Mouse (Mus musculus): ENCODE results near the gene Slc41a2.
"Not testable (repeated sequence)": the region's sequence is repeated elsewhere in the genome, so short reads cannot be mapped to it uniquely, and the experiment has no call there.

Slc41a2 gene

GRCm38 (mm10) chr10:83354333-83354719 is 16.6 kb upstream of the Slc41a2 start:
- peak; percentile 68; the same call in 1 of the 2 replicates for ATAC-seq (ENCODE audit: insufficient number of reproducible peaks, low FRiP score, low TSS enrichment)

DNA sequence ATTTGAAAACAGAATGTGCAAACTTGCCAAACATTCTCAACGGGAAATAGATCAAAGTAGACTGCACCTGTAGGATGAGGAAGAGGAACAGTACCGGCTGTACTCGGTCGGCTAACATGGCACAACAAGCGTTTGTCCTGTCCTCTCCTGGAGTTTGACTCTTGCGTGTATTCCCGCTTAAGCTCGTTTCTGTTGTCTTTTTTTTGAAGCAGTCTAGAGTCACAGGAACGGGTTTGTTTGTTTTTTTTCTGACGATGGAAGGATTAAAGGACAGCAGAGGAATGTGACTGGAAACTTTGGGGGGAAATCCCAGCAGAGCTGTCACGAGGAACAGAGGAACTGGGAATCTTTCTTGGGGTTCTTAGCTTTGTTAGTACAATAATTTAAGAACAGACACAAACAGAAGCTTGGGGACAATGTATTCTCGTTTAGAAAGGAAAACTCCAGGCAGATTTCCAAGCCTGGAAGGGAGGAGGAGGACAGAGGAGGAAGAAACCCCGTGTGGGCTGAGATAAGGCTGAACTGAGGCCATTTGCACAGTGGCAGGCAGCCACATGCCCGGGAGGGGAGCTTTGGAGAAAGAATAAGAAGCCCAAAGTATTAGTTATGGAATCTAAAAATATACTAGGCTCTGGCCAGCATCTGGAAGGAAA is 16.1 kb upstream of the Slc41a2 start:
- ATAC-seq (ENCODE audit: insufficient number of reproducible peaks, low FRiP score, low TSS enrichment), result no peak

DNA sequence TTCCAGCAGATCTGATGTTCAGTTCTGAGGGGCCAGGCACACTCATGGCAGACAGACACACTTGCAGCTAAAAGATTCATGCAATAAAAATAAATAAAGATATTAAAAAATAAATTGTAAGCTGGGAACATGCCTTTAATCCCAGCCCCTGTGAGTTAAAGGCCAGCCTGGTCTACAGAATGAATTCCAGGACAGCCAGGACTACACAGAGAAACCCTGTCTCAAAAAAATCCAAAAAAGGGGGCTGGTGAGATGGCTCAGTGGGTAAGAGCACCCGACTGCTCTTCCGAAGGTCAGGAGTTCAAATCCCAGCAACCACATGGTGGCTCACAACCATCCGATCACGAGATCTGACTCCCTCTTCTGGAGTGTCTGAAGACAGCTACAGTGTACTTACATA is 14.1 kb upstream of the Slc41a2 start:
- ATAC-seq (ENCODE audit: insufficient number of reproducible peaks, low FRiP score, low TSS enrichment), result not testable (repeated sequence)

DNA sequence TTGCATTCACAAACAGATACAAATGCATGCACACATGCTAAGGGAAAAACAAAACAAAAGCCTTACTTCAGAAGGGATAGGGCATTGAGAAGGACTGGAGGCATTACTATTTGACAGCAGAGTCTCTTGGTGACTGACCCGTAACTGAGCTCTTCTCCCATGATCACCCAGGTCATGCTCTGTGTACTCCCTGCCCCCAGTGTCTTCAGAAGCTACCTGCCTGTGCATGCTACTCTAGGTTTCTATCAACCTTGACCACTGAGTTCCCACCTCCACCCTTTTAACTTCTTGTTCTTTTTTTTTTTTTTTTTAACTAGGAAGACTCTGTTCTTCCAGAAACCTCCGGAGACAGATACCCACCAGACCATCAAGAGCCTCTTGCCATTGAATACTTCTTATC is 13.0 kb upstream of the Slc41a2 start:
- no peak for ATAC-seq (ENCODE audit: insufficient number of reproducible peaks, low FRiP score, low TSS enrichment)

DNA sequence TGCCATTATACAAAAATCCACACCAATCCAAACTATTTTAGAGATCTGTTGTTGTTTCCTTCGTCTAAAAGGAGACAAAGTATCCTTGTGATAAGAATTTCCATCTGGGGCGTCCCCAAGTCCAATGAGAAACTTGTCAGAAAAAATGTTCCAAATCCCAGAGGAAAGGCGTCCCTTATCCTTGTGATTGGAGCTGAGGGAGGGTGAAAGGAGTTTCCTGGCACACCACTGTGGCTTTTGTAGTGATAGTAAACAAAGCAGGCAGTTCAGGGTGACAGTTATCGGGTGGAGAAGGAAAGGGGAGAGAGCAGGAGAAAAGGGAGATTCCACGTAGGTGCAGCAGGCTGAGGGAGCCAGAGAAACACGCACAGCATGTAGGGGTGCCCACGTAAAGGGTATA is 9.8 kb upstream of the Slc41a2 start:
- ATAC-seq (ENCODE audit: insufficient number of reproducible peaks, low FRiP score, low TSS enrichment), result no peak

GRCm38 (mm10) chr10:83346359-83346736 is 8.7 kb upstream of the Slc41a2 start:
- ATAC-seq (ENCODE audit: insufficient number of reproducible peaks, low FRiP score, low TSS enrichment), result no peak

GRCm38 (mm10) chr10:83345693-83346358 is 8.1 kb upstream of the Slc41a2 start:
- ATAC-seq (ENCODE audit: insufficient number of reproducible peaks, low FRiP score, low TSS enrichment), result no peak

DNA sequence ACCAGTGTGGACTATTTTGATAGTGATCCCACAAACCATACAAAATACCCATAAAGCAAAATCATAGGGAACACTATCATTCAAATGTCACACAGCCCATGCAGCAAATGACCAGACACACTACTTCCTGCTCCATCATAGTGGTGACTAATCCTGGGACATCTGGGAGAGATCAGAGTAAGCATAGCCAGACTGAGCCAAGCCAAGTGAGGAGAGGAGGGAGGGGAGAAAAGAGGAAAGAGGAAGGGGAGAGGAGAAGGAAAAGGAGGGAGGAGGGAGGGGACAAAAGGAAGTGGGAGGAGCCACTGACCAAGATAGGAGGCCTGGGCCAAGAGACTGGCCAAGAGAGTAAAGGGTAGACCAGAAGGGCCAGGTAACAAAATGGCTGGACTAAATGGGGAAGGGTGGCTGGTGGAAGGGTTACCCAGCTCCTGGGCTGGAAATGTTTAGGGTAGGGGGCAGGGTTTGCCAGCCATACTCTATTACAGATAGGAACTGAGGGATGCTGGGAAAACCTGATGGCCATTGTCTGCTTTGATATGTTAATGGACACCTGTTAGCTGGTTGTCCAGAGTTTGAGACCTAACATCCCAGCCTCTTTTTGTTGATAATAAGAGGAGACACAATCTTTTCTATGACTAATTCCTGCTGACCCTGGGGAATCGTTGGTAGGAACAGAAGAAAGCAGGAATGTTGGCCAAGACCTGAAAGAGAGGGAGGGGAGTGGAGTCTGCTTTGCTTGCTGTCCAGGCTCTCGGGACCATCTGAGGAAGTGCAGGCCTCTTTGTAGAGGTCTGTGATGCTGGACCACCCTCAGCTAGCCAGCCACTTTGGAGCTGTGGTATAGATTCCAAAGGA is 6.4 kb upstream of the Slc41a2 start:
- ATAC-seq (ENCODE audit: insufficient number of reproducible peaks, low FRiP score, low TSS enrichment), result no peak; the same call in 1 of the 2 replicates

GRCm38 (mm10) chr10:83343171-83343570 is 5.5 kb upstream of the Slc41a2 start:
- no peak for ATAC-seq (ENCODE audit: insufficient number of reproducible peaks, low FRiP score, low TSS enrichment)

DNA sequence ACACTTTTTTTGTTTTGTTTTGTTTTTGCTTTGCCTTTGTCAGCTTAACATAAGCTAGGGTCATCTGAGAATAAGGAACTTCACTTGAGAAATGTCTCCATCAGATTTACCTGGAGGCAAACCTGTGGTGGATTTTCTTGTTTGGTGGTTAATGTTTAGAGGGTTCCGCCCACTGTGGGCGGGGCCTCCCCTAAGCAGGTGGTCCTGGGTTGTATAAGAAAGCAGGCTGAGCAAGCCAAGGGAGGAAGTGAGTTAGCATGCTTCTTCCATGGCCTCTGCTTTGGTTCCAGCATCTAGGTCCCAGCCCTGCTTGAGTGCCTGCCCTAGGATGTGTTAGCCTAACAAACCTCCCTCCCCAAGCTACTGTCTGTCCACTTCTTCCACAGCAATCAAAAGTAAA is 3.5 kb upstream of the Slc41a2 start:
- ATAC-seq (ENCODE audit: insufficient number of reproducible peaks, low FRiP score, low TSS enrichment), result no peak

DNA sequence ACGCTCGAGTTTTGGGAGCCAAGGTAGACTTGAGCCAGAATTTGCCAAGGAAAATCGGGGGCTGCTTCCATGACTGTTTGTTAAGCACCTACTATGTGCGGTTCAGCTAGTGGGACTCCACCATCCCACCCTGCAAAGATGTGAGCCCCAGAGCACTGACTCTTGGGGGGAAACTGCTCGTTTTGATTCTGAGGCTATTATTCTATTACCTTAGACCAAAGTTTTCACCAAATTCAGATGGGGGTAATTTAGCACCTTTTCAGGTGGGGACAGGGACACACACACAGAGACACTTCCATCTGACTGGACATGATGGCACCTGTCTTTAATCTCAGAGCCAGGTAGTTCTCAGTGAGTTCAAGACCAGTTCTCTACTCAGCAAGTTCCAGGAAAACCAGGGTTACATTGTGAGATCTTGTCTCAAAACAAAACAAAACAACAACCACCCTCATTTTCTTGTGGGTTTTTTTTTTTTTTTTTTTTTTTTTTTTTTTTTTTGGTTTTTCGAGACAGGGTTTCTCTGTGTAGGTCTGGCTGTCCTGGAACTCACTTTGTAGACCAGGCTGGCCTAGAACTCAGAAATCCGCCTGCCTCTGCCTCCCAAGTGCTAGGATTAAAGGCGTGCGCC is 403 bp upstream of the Slc41a2 start:
- ATAC-seq (ENCODE audit: insufficient number of reproducible peaks, low FRiP score, low TSS enrichment), result no peak

GRCm38 (mm10) chr10:83336336-83336735 is 1.3 kb downstream of the Slc41a2 start:
- ATAC-seq (ENCODE audit: insufficient number of reproducible peaks, low FRiP score, low TSS enrichment), result no peak

DNA sequence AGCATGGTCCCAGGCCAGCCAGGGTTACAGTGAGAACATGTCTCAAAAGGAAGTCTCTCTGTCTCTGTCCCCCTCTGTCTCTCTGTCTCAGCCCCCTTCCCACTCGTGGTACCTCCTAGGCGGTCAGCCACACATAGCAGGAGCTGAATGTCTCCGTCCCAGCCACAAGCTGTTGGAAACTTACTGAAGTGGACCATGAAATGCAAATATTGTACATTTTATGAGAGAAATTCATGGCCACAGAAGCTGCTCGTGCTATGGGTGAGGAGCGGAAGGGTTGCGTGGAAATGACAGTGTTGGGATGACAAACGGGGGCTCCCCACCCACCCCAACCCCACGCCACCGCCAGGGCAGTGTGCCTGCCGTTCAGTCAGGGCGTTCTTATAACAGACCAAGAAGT is 5.1 kb downstream of the Slc41a2 start:
- no peak for ATAC-seq (ENCODE audit: insufficient number of reproducible peaks, low FRiP score, low TSS enrichment)

- no peak for ATAC-seq (ENCODE audit: insufficient number of reproducible peaks, low FRiP score, low TSS enrichment)
These were observed 5.9 kb downstream of the Slc41a2 start for GRCm38 (mm10) chr10:83331811-83332210.

DNA sequence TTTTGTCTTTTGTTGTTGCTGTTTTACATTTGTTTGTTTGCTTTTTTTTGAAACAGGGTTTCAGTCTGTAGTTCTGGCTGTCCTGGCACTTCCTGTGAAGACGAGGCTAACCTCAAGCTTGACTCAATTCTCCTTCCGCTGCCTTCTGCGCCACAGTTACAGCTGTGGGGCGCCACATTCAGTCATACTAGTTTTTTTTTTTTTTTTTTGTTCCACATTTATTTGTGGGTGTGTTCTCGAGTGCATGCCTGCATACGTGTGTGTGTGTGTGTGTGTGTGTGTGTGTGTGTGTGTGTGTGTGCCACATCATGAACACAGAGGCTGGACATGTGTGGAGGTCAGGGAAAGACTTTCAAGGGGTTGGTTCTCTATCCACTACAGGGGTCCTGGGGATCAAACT is 7.3 kb downstream of the Slc41a2 start:
- no peak for ATAC-seq (ENCODE audit: insufficient number of reproducible peaks, low FRiP score, low TSS enrichment)

- ATAC-seq (ENCODE audit: insufficient number of reproducible peaks, low FRiP score, low TSS enrichment), result no peak
These were observed 8.9 kb downstream of the Slc41a2 start for GRCm38 (mm10) chr10:83328791-83329190.

DNA sequence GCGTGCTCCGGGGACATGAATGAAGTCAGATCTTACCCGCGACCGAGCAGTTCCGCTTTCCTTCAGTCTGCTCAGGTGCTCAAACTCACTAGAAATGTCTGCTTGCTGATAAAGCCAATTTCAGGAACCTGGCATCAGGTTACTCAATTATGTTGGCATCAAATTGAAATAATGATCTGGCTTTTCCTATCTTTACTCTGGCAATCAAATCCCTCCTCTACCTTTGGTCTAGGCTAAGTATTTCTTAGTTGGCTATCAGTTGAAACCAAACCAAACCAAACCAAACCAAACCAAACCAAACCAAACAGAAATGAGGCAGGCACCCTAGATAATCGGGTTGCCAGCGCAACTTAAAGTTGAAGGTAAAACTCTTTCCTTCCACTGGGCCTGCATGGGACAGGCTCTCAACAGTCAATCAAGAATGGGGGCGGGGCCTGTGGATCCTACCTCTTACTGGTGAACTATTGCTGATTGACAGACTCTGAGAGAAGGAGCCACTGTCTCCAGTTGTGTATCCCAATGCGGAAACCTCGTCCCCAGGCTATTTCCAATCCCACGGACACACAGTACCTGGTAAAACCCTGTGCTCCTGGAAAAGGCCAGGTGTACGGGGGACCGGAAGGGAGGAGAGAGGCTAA is 10.9 kb downstream of the Slc41a2 start:
- no peak for ATAC-seq (ENCODE audit: insufficient number of reproducible peaks, low FRiP score, low TSS enrichment)

DNA sequence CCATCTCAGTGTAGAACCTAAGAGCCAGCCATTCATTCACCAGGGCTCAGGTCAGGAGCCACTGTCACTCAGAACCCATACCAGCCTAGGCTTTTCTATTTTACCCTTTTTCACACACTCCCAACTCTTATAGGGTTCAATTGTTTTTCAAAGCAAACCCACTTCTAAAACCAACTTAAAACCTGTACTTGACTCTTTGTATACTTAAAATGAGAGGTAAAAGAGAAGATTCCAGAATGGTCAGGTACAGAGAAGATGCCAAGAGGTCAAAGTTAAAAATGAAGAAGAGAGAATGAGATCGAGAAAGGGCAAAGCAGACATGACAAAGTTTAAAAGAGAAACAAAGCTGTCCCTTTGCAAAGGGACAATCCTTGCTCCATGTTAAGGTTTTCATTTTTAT is 11.8 kb downstream of the Slc41a2 start:
- no peak for ATAC-seq (ENCODE audit: insufficient number of reproducible peaks, low FRiP score, low TSS enrichment)

DNA sequence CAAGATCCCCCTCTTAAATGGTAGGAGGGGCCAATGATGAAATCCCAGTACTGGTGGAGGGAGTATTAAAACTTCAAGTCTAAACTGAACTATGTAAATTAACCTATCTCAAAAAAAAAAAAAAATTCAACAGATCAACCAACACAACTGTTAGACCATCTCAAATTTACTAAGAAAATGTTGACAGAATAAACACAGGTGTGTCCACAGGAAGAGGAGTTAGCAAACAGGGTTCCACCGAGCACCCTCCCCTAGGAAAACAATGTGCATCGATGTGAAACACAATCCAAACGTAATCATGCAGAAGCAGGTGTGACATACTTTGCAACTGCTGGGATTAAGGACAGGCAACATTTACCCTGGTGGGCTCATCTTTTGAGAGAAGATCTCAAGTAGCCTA is 12.8 kb downstream of the Slc41a2 start:
- no peak for ATAC-seq (ENCODE audit: insufficient number of reproducible peaks, low FRiP score, low TSS enrichment)

GRCm38 (mm10) chr10:83322551-83323100 is 15.1 kb downstream of the Slc41a2 start:
- ATAC-seq (ENCODE audit: insufficient number of reproducible peaks, low FRiP score, low TSS enrichment), result no peak

Measured in cerebellum, adult (tissue).